Mouse (Mus musculus) lung, postnatal 0 days (tissue): Measurements from ENCODE around the gene Lsm4. TPM values are rescaled to one million over a fixed set of nuclear protein-coding genes. Genes with fewer than 3 reads are reported as not detected.

Source experiments
- ATAC-seq: fragments of 200-750 bp; cut with Nextera tagmentation; 2 replicates; pipeline ENCODE4 v1.8.0; 2017; ENCODE audit warnings: moderate library complexity
- DNase-seq: peaks from one replicate; pipeline ENCODE4 v3.0.0-alpha.2; 2016; ENCODE audit warnings: low spot score
- H3K27ac ChIP-seq: fragments of 300-500 bp; sonication (generic); 2 replicates; pipeline ENCODE4 v1.5.1; 2014; ENCODE audit warnings: antibody characterized with exemption, mild to moderate bottlenecking, low read length, mixed read lengths
- H3K27me3 ChIP-seq: fragments of 300-500 bp; sonication (generic); replicated peaks from 2 replicates; pipeline ENCODE4 v1.6.1; 2014; ENCODE audit warnings: low read length, mixed read lengths; ENCODE audit not compliant: insufficient read depth
- H3K36me3 ChIP-seq: fragments of 300-500 bp; sonication (generic); 2 replicates; pipeline ENCODE4 v1.6.1; 2014; ENCODE audit warnings: low read length, mixed read lengths; ENCODE audit not compliant: insufficient read depth
- H3K4me1 ChIP-seq: fragments of 300-500 bp; sonication (generic); 2 replicates; pipeline ENCODE4 v1.6.1; 2014; ENCODE audit warnings: antibody characterized with exemption, low read depth, low read length, mixed read lengths; ENCODE audit not compliant: insufficient read depth
- H3K4me2 ChIP-seq: fragments of 300-500 bp; sonication (generic); replicated peaks from 2 replicates; pipeline ENCODE4 v1.6.1; 2014; ENCODE audit warnings: low read depth, mild to moderate bottlenecking, low read length, moderate library complexity, mixed read lengths
- H3K4me3 ChIP-seq: fragments of 300-500 bp; sonication (generic); 2 replicates; pipeline ENCODE4 v1.5.1; 2014; ENCODE audit warnings: low read depth, low read length
- H3K9ac ChIP-seq: fragments of 300-500 bp; sonication (generic); replicated peaks from 2 replicates; pipeline ENCODE4 v1.6.1; 2014; ENCODE audit warnings: low read depth, mild to moderate bottlenecking
- H3K9me3 ChIP-seq: fragments of 300-500 bp; sonication (generic); 2 replicates; pipeline ENCODE4 v1.6.1; 2016; ENCODE audit warnings: low read length, mixed read lengths
- CTCF ChIP-seq: IDR thresholded peaks from 2 replicates; pipeline ENCODE4 v1.5.1; 2016; ENCODE audit warnings: antibody characterized with exemption, mild to moderate bottlenecking
- EP300 ChIP-seq: IDR thresholded peaks from 2 replicates; pipeline ENCODE4 v1.6.1; 2016; ENCODE audit warnings: antibody characterized with exemption, mild to moderate bottlenecking, control low read depth
- WGBS: fragments of 180-500 bp; shearing (Covaris S2); extraction: QIAGEN DNeasy Blood & Tissue Kit; methylation state at CpG from one replicate; pipeline ENCODE4 v1.1.7; 2014; 5-methylcytosine and 5-hydroxymethylcytosine counted together
- polyA plus RNA-seq: library from polyadenylated mRNA; unstranded; fragments of >200 nt; fragmentation: Nextera tagmentation; extraction: Ambion mirVana; gene quantifications from 2 replicates; pipeline ENCODE4 v1.2.1, GENCODE M21; 2015

Lsm4 gene
- polyA plus RNA-seq, 1 experiment from 2014 or later, result 104 TPM

DNA sequence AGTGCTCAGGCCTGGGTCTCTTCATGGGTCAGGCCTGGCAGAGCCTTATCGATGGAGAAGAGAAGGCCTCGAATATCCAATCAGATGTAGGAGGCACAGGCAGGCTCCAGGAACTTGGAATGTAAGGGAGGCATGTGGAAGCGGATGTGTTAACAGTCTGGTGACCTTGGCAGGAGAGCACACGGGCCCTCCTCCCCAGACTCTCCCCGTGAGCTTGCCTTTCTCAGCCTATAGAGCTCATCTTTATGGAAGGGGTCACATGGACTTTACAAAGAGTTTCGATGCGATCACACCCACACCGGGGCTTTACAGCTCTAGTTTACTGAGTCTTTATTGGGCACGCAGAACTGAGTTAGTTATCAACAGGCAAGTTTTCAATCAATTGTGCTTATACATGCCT lies 34.3 kb upstream of the Lsm4 start:
- Histone ChIP-seq H3K36me3 (no peaks in the 10 kb centered on the region), H3K27ac (no peak overlapping the region), H3K4me2 (no peak overlapping the region), H3K4me1 (no peaks in the 10 kb centered on the region), H3K4me3 (no peak overlapping the region), H3K27me3 (no peaks in the 10 kb centered on the region), H3K9ac (no peak overlapping the region), H3K9me3 (no peaks in the 10 kb centered on the region)
- TF ChIP-seq EP300, result no peak
- TF ChIP-seq CTCF, result no peak
- DNase-seq, result peak; percentile 3
- WGBS, result 63% methylated on average over 9 of the region's 9 CpGs
- ATAC-seq, result no peak

GRCm38 (mm10) chr8:70643019-70643418 lies 30.0 kb upstream of the Lsm4 start:
- Histone ChIP-seq H3K4me2 (no peak overlapping the region), H3K36me3 (no peaks in the 10 kb centered on the region), H3K9me3 (no peaks in the 10 kb centered on the region), H3K9ac (no peak overlapping the region), H3K4me3 (no peak overlapping the region), H3K27me3 (no peaks in the 10 kb centered on the region), H3K27ac (no peak overlapping the region), H3K4me1 (peaks cover 11% of the 10 kb centered on the region; the same call in 1 of the 2 replicates)
- ATAC-seq (no peak), DNase-seq (no peak)
- 66% methylated on average over 3 of the region's 3 CpGs for WGBS
- no peak for TF ChIP-seq EP300

DNA sequence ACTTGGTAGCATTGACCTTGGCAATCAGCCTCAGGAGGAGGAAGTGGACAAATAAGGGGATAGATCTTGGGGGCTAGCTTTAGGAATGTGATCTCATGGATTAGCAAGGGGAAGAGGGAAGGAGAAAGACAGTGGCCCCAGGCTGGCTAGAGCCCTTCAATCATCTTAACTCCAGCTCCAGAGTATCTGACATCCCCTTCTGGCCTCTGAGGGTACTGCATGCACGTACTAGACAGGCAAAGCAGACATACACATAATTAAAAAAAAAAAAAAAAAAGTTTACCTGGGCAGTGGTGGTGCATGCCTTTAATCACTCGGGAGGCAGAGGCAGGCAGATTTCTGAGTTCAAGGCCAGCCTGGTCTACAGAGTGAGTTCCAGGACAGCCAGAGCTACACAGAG lies 29.0 kb upstream of the Lsm4 start:
- H3K27ac ChIP-seq, result no peak overlapping the region
- no peaks in the 10 kb centered on the region for H3K27me3 ChIP-seq
- no peaks in the 10 kb centered on the region for H3K9me3 ChIP-seq
- no peaks in the 10 kb centered on the region for H3K36me3 ChIP-seq
- DNase-seq, result peak; percentile 4
- H3K4me3 ChIP-seq, result no peak overlapping the region
- TF ChIP-seq EP300, result no peak
- TF ChIP-seq CTCF, result peak; percentile 56
- H3K4me1 ChIP-seq, result peaks cover 17% of the 10 kb centered on the region; the same call in 1 of the 2 replicates
- H3K4me2 ChIP-seq, result no peak overlapping the region
- 70% methylated on average over 2 of the region's 2 CpGs for WGBS
- H3K9ac ChIP-seq, result no peak overlapping the region
- no peak for ATAC-seq

DNA sequence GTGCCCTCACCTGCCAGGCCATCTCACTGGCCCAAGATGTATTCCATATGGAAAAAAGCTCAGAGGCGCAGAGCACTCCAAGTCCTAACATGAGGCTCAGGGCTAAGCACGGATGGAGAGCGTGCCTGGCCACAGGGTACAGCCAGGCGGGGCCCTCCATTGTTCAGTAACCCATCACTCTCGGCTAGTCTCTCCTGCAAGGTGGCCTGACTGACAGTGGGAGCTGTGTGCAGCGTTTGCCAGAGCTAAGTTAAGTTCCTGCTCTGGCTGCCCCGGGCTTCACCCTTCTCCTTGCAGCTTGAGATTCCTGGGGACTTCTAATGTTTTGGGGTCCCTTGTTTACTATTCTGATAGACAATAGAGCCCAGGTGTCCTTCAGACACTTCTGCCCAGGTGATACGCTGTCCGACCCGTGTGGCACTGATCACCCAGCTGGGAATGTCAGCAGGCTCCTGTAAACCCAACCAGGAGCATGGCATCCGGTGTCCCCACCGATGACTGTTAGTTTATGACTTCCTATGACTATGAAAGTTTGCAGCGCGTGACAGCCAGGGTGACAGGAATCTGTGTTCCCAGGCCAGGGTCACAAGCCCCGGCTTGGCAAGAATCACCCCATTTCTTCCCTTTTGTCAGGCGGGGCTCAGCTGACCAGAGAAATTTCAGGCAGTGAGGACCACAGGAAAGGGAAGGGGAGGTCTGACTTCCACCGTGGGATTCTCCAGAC lies 27.4 kb upstream of the Lsm4 start:
- TF ChIP-seq EP300 (peak; percentile 47; the same call in 1 of the 2 replicates), CTCF (no peak)
- H3K27ac ChIP-seq, result no peak overlapping the region
- no peaks in the 10 kb centered on the region for H3K27me3 ChIP-seq
- no peak; the same call in 1 of the 2 replicates for ATAC-seq
- 44% methylated on average over 17 of the region's 17 CpGs for WGBS
- H3K9me3 ChIP-seq, result no peaks in the 10 kb centered on the region
- H3K36me3 ChIP-seq, result 0 out of 2 replicates have a peak, but pooled peaks cover 5% of the 10 kb centered on the region
- peak; percentile 36 for DNase-seq
- no peak overlapping the region for H3K4me3 ChIP-seq
- no peak overlapping the region for H3K4me2 ChIP-seq
- no peak overlapping the region for H3K9ac ChIP-seq
- H3K4me1 ChIP-seq, result peaks cover 26% of the 10 kb centered on the region; the same call in 1 of the 2 replicates

DNA sequence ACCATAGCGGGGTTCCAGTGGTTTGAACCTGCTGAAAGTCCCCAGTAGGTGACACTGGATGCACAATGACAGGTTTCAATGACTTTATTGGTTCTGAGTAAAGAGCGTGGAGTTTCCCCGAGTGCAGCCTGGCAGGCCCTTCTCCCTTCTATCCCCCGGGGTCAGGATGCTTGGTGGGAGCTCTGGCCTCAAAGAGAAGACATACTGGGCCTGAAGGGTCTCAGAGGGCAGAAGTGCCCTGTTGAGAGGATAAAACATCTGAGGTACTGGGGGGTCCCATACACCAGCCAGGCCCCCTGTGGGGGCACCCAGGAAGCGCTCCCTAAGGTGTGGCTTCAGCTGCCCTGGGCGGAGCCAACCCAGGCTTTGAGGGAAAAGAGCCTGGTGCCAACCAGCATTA lies 26.7 kb upstream of the Lsm4 start:
- H3K4me1 ChIP-seq, result peaks cover 26% of the 10 kb centered on the region; the same call in 1 of the 2 replicates
- H3K9me3 ChIP-seq, result no peaks in the 10 kb centered on the region
- H3K4me2 ChIP-seq, result no peak overlapping the region
- TF ChIP-seq EP300, result no peak
- TF ChIP-seq CTCF, result no peak
- H3K36me3 ChIP-seq, result peaks cover 9% of the 10 kb centered on the region
- 75% methylated on average over 6 of the region's 6 CpGs for WGBS
- no peak for ATAC-seq
- H3K27ac ChIP-seq, result no peak overlapping the region
- DNase-seq, result no peak
- no peak overlapping the region for H3K9ac ChIP-seq
- no peak overlapping the region for H3K4me3 ChIP-seq
- no peaks in the 10 kb centered on the region for H3K27me3 ChIP-seq

DNA sequence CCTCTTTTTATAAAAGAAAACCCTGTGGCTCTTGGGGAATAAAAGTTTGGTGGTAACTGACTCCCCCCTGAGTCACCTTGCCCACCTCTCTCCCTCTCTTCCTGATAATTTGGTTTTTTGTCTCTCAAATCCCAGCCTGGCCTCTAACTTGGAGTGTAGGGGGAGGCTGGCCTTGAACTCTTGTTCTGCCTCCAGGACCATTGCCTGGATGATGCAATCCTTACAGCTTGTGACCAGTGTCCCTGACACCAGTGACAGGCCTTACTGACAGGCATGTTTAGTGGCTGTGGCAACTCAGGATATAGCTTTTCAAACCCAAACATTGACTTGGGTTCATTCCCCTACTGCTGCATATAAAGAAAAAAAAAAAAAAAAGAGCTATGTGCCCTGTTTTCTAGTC lies 26.3 kb upstream of the Lsm4 start:
- peaks cover 26% of the 10 kb centered on the region; the same call in 1 of the 2 replicates for H3K4me1 ChIP-seq
- H3K27me3 ChIP-seq, result no peaks in the 10 kb centered on the region
- DNase-seq (no peak), ATAC-seq (no peak)
- H3K27ac ChIP-seq, result no peak overlapping the region
- peaks cover 12% of the 10 kb centered on the region for H3K36me3 ChIP-seq
- no peak overlapping the region for H3K4me3 ChIP-seq
- H3K9ac ChIP-seq, result no peak overlapping the region
- TF ChIP-seq CTCF (no peak), EP300 (no peak)
- no peaks in the 10 kb centered on the region for H3K9me3 ChIP-seq
- no peak overlapping the region for H3K4me2 ChIP-seq
